Mouse (Mus musculus) forebrain, embryonic 13.5 days (tissue): ENCODE measurements at regions not wholly inside any gene's neighbourhood (a gene's known extent, or its start where the extent isn't known, plus 50 kb on each side); places are given as distances from the start of the nearest gene placed in this dataset.

Experiments used
- ATAC-seq: fragments of 200-750 bp; cut with Nextera tagmentation; 2 replicates; pipeline ENCODE4 v1.8.0; 2017
- H3K27ac ChIP-seq: fragments of 300-500 bp; sonication (generic); 2 replicates; pipeline ENCODE4 v1.5.1; 2015; ENCODE audit warnings: inconsistent platforms, mild to moderate bottlenecking, moderate library complexity
- H3K27me3 ChIP-seq: fragments of 300-500 bp; sonication (generic); 2 replicates; pipeline ENCODE4 v1.6.1; 2015; ENCODE audit warnings: mild to moderate bottlenecking, inconsistent platforms
- H3K36me3 ChIP-seq: fragments of 300-500 bp; sonication (generic); 2 replicates; pipeline ENCODE4 v1.6.1; 2015; ENCODE audit warnings: mild to moderate bottlenecking, inconsistent platforms; ENCODE audit not compliant: poor library complexity, severe bottlenecking
- H3K4me1 ChIP-seq: fragments of 300-500 bp; sonication (generic); 2 replicates; pipeline ENCODE4 v1.6.1; 2015; ENCODE audit warnings: inconsistent platforms
- H3K4me2 ChIP-seq: fragments of 300-500 bp; sonication (generic); 2 replicates; pipeline ENCODE4 v1.6.1; 2015; ENCODE audit warnings: inconsistent platforms, mild to moderate bottlenecking, moderate library complexity
- H3K4me3 ChIP-seq: fragments of 300-500 bp; sonication (generic); 2 replicates; pipeline ENCODE4 v1.5.1; 2015; ENCODE audit warnings: mild to moderate bottlenecking, inconsistent platforms
- H3K9ac ChIP-seq: fragments of 300-500 bp; sonication (generic); 2 replicates; pipeline ENCODE4 v1.6.1; 2015; ENCODE audit warnings: mild to moderate bottlenecking, inconsistent platforms
- H3K9me3 ChIP-seq: fragments of 300-500 bp; sonication (generic); replicated peaks from 2 replicates; pipeline ENCODE4 v1.6.1; 2016; ENCODE audit warnings: inconsistent platforms
- WGBS: fragments of 180-500 bp; shearing (Covaris S2); methylation state at CpG from one replicate; pipeline ENCODE4 v1.1.7; 2015; 5-methylcytosine and 5-hydroxymethylcytosine counted together

DNA sequence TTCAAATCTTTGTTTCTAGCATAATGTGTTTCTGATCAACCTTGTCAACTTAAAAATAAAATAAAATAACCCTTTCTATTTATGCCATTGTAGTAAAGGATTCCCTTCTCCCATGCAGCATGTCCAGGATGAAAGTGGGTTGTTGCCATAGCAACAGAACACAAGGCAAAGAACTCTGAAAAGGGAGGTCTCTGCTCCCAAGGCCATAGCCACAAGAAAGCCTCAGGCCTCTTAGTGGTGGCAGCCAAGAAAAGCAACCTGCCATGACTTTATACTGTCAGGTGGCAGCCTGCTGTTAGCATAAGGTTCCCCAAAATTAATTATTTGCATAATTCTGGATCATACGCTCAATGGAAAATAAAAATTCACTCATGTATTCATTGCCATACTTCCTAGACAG, 98.4 kb upstream of the Klf7 start:
- 59% methylated on average over 1 of the region's 1 CpGs for WGBS
- Histone ChIP-seq H3K4me3 (no peak overlapping the region), H3K27ac (no peak overlapping the region), H3K4me2 (no peak overlapping the region), H3K36me3 (no peaks in the 10 kb centered on the region), H3K4me1 (peaks cover 29% of the 10 kb centered on the region), H3K9me3 (no peaks in the 10 kb centered on the region), H3K27me3 (no peaks in the 10 kb centered on the region), H3K9ac (no peak overlapping the region)
- ATAC-seq: peak; percentile 60; the same call in 1 of the 2 replicates

DNA sequence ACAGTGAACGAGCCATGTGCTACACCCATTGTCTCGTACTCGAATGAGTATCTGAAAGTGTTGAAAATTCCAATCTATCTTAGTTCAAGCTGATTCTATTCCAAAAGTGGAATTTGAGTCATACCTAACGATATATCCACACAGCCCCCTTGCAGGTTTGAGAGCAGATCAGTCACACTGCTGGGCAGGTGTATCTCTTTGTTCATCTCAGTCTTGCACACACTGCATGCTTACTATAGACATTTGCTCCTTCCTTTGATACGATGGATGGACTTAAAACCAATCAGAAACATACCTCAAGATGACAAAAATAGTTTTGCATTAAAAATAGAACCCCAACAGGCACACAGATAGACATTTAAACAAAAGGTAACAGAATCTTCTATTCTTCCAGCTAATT, 98.0 kb upstream of the Klf7 start:
- Histone ChIP-seq H3K27me3 (no peaks in the 10 kb centered on the region), H3K4me1 (peaks cover 29% of the 10 kb centered on the region), H3K4me3 (no peak overlapping the region), H3K9me3 (no peaks in the 10 kb centered on the region), H3K9ac (no peak overlapping the region), H3K36me3 (no peaks in the 10 kb centered on the region), H3K4me2 (no peak overlapping the region), H3K27ac (0 out of 2 replicates have a peak overlapping the region, but pooled peaks have one; percentile 12)
- 67% methylated on average over 5 of the region's 5 CpGs for WGBS
- no peak for ATAC-seq

DNA sequence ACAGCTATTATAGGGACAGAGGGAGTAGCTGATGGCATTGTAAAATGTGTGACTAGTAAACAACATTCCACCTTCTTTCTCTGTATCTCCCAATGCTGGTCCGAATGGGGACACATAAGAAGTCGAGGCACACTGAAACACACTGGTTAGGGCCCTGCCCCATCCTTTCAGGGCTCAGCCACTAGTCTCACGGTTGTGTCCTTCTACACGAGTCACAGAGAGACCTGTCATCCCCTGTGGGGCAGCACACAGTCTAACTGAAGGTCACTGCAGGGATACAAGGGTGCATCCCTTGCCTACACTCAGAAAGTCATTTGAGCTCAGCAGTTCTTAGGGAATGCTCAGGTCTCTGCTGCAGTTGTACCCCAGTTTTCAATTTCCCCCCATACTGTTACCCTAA, 93.6 kb upstream of the Klf7 start:
- Histone ChIP-seq H3K4me1 (0 out of 2 replicates have a peak, but pooled peaks cover 8% of the 10 kb centered on the region), H3K27ac (no peak overlapping the region), H3K9me3 (no peaks in the 10 kb centered on the region), H3K4me2 (no peak overlapping the region), H3K4me3 (no peak overlapping the region), H3K36me3 (no peaks in the 10 kb centered on the region), H3K27me3 (no peaks in the 10 kb centered on the region), H3K9ac (no peak overlapping the region)
- no peak for ATAC-seq
- WGBS: 81% methylated on average over 4 of the region's 4 CpGs

GRCm38 (mm10) chr1:64209131-64209530, 87.0 kb upstream of the Klf7 start:
- Histone ChIP-seq H3K4me2 (no peak overlapping the region), H3K9me3 (peaks cover 8% of the 10 kb centered on the region; the same call in 1 of the 2 replicates), H3K36me3 (no peaks in the 10 kb centered on the region), H3K4me1 (no peaks in the 10 kb centered on the region), H3K4me3 (no peak overlapping the region), H3K27me3 (no peaks in the 10 kb centered on the region), H3K27ac (no peak overlapping the region), H3K9ac (no peak overlapping the region)
- WGBS: 91% methylated on average over 1 of the region's 1 CpGs
- no peak for ATAC-seq

- Histone ChIP-seq H3K9me3 (peaks cover 8% of the 10 kb centered on the region; the same call in 1 of the 2 replicates), H3K4me1 (peaks cover 29% of the 10 kb centered on the region), H3K27ac (no peak overlapping the region; the same call in 1 of the 2 replicates), H3K9ac (no peak overlapping the region), H3K4me2 (no peak overlapping the region), H3K4me3 (no peak overlapping the region), H3K36me3 (no peaks in the 10 kb centered on the region), H3K27me3 (no peaks in the 10 kb centered on the region)
- ATAC-seq: peak; percentile 42
- 18% methylated on average over 5 of the region's 5 CpGs for WGBS
Observed at GRCm38 (mm10) chr1:64200387-64201023, 78.4 kb upstream of the Klf7 start.

DNA sequence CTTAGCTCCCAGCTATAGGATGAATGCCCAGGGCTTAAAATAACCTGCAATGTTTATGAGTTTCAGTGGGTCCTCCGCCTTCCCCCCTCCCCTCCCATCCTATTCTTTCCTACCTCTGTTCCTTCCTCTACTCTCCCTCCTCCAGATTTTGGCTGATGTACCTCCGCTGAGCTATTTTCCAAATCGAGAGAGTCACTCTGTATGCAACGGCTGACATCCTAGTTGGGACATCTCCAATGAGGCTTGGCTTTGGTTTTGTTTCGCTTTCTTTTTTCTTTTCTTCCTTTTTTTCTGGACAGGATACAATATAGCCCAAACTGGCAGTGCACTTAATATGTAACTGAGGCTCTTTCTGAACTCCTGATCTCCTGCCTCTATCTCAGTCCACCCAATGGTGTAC, 76.7 kb upstream of the Klf7 start:
- no peaks in the 10 kb centered on the region for H3K27me3 ChIP-seq
- WGBS: 87% methylated on average over 5 of the region's 5 CpGs
- H3K4me1 ChIP-seq: peaks cover 30% of the 10 kb centered on the region
- no peak for ATAC-seq
- no peak overlapping the region for H3K4me2 ChIP-seq
- H3K9me3 ChIP-seq: no peaks in the 10 kb centered on the region
- H3K27ac ChIP-seq: no peak overlapping the region
- no peak overlapping the region for H3K4me3 ChIP-seq
- H3K9ac ChIP-seq: no peak overlapping the region
- H3K36me3 ChIP-seq: no peaks in the 10 kb centered on the region

GRCm38 (mm10) chr1:64198322-64198721, 76.2 kb upstream of the Klf7 start:
- no peak overlapping the region for H3K27ac ChIP-seq
- H3K4me1 ChIP-seq: peaks cover 35% of the 10 kb centered on the region
- H3K4me3 ChIP-seq: no peak overlapping the region
- H3K4me2 ChIP-seq: no peak overlapping the region
- no peaks in the 10 kb centered on the region for H3K36me3 ChIP-seq
- ATAC-seq: no peak
- no peak overlapping the region for H3K9ac ChIP-seq
- no peaks in the 10 kb centered on the region for H3K9me3 ChIP-seq
- 48% methylated on average over 2 of the region's 2 CpGs for WGBS
- no peaks in the 10 kb centered on the region for H3K27me3 ChIP-seq

DNA sequence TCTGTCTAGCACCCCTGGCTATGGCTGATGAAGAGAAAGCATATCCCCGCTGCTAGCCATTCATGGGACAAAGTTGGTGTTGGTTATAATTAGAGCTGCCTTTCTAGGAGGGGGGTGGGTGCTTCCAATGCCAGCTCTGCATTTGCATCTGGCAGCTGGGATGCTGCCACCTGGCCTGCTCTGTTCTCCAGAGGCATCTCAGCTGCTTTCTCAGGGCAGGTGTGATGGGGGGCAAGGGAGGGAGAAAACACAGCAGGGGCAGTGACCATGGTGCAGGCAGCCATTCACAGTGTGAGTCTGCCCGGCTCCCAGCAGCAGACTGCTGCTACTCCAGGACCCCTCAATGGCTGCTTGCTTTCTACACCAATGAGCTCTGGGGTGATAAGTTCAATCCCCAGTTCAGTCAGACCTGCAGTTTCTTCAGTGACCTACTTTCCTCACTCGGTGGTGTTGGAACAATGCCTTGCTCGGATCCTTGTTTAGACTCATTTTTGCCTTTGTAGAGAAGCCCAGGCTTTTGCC, 73.9 kb upstream of the Klf7 start:
- ATAC-seq: peak; percentile 48; the same call in 1 of the 2 replicates
- 10% methylated on average over 4 of the region's 4 CpGs for WGBS
- Histone ChIP-seq H3K9me3 (no peaks in the 10 kb centered on the region), H3K4me2 (no peak overlapping the region), H3K36me3 (no peaks in the 10 kb centered on the region), H3K4me3 (no peak overlapping the region), H3K27me3 (no peaks in the 10 kb centered on the region), H3K4me1 (peaks cover 54% of the 10 kb centered on the region), H3K9ac (no peak overlapping the region), H3K27ac (peak overlapping the region; percentile 26; the same call in 1 of the 2 replicates)

GRCm38 (mm10) chr1:64195294-64195693, 73.2 kb upstream of the Klf7 start:
- peaks cover 54% of the 10 kb centered on the region for H3K4me1 ChIP-seq

DNA sequence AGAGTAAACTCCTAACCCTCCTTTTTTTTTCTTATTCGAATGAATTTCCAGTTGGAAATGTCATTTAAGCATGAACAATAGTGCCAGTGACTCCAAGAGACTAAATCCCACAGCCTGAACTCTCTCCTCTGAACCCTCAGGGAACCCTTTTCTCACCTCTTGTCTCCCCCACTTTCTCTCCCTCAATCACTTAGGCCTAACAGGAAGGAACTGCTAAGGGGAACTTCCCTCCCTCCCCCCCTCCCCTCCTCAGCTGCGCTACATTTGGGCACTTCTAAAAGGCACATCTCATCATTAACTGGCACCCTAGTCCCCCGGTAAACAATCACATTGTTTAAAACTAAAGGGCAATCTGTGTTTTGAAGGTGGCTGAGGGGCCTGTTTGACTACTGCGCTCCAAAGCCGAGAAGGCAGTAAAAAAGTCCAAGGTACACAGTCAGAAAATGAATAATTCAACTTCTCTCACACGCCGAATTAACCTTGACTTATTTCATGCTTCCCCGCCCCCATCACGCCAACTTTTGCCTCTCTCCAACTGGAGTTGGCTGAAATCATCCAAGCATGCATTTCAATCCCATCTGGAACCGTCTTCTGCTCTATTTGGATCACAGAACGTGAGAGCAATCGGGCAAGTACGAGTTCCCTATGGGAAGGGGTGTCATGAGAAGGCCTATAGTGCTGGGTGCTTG, 71.2 kb upstream of the Klf7 start:
- Histone ChIP-seq H3K27ac (peak overlapping the region; percentile 31; the same call in 1 of the 2 replicates), H3K9me3 (no peaks in the 10 kb centered on the region), H3K4me3 (no peak overlapping the region), H3K9ac (no peak overlapping the region), H3K4me2 (no peak overlapping the region), H3K36me3 (no peaks in the 10 kb centered on the region), H3K27me3 (no peaks in the 10 kb centered on the region), H3K4me1 (peaks cover 64% of the 10 kb centered on the region)
- WGBS: 40% methylated on average over 13 of the region's 13 CpGs
- no peak; the same call in 1 of the 2 replicates for ATAC-seq

More at GRCm38 (mm10) chr1:64195294-64195693, 73.2 kb upstream of the Klf7 start:
- H3K9me3 ChIP-seq: no peaks in the 10 kb centered on the region
- no peaks in the 10 kb centered on the region for H3K36me3 ChIP-seq
- no peak overlapping the region for H3K4me3 ChIP-seq
- no peak for ATAC-seq
- 79% methylated on average over 4 of the region's 4 CpGs for WGBS
- no peak overlapping the region for H3K4me2 ChIP-seq
- no peak overlapping the region for H3K9ac ChIP-seq
- no peaks in the 10 kb centered on the region for H3K27me3 ChIP-seq
- no peak overlapping the region for H3K27ac ChIP-seq

DNA sequence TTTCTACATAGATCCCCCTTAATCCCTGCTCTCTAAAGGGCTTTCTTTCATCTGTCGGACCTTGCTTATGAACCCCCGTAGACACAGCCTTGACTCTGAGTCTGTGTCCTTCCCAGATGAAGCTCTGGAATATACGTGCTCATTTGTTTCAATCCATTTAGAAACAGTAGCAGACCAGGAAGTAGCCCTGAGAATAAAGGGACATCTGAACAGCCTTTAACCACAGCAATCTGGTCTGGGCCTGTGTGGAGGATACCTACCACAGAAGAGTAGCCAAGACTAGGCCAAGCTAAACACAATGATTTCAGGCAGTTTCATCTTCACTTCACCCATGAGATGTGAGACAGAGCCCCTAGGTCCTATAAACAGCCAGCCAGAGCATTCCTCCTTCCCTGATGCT, 70.7 kb upstream of the Klf7 start:
- Histone ChIP-seq H3K4me2 (no peak overlapping the region), H3K9ac (no peak overlapping the region), H3K27me3 (no peaks in the 10 kb centered on the region), H3K27ac (peak overlapping the region; percentile 31), H3K9me3 (no peaks in the 10 kb centered on the region), H3K36me3 (no peaks in the 10 kb centered on the region), H3K4me3 (no peak overlapping the region), H3K4me1 (peaks cover 69% of the 10 kb centered on the region)
- ATAC-seq: no peak
- 72% methylated on average over 3 of the region's 3 CpGs for WGBS
